Mouse (Mus musculus): ENCODE data around the gene Nectin2. TPM values are rescaled to one million over a fixed set of nuclear protein-coding genes. Genes with fewer than 3 reads are reported as not detected.
"Not testable (repeated sequence)": the region's sequence is repeated elsewhere in the genome, so short reads cannot be mapped to it uniquely, and the experiment has no call there.

Nectin2 gene
- 1 to 10 TPM; 1.4 to 1.5 TPM for total RNA-seq (2021)
- long read RNA-seq, experiment 1, partial matches to known transcripts: 0 of 1 reads
- long read RNA-seq, experiment 1, other reads (novel, unspliced or antisense): 0 of 1 reads
- long read RNA-seq, experiment 2, partial matches to known transcripts: 0 of 4 reads
- long read RNA-seq, experiment 2, other reads (novel, unspliced or antisense): 0 of 4 reads

DNA sequence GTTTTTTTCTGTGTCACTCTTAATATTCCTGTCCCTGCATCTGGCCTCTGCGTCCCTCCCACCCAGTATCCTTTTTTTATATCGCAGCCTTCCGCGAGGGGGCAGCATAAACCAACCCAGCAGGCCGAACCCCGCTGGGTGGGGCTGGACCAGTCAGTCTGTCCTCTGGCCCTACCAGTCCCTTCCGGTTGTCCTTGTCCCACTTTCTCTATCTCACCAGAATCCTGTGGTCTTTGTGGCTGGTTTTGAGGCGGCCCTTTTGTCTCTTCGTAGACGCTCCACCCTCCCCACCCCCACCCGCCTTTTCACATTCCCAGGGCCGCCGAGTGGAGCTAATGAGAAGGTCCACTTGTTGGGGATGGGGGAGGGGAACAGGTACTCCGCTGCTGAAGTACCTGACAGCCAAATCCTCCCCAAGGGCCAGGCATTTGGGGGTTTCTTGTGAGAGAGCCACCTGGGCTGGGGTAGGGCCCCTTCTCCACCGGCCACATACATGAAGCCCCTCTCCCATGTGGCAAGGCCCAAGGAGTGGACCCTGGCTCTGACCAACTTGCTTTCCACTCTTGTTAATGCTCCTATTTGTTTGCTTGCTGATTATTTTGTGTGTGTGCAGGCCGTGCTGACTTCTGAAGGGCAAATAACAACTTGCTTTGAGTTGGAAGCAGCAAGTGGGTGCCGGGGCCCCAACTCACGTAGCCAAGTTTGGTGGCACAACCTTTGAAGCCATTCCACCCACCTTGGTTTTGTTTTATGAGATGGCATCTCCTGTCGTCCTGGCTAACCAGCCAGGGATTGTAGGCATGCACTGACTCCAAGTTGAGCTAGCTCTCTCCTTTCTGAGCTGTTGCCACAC lies at the start of gene Nectin2:
TSS of gene Nectin2 (minus strand) at position 267 of the 853 bp plus-strand sequence.
- peak within 1 kb of the TSS; percentile 88 for H3K27ac ChIP-seq
- TF ChIP-seq CTCF (IDR thresholded peaks at IDR 0.05): peak; percentile 94
- peak within 1 kb of the TSS; percentile 84 for H3K4me3 ChIP-seq
- peak; percentile 94 for DNase-seq
- intact Hi-C loops (cut with DNase I): loop anchor here (1.0 to 5.0 kb wide), 2 partner anchors 40 to 92 kb away; no protein-coding TSS in a partner anchor

DNA sequence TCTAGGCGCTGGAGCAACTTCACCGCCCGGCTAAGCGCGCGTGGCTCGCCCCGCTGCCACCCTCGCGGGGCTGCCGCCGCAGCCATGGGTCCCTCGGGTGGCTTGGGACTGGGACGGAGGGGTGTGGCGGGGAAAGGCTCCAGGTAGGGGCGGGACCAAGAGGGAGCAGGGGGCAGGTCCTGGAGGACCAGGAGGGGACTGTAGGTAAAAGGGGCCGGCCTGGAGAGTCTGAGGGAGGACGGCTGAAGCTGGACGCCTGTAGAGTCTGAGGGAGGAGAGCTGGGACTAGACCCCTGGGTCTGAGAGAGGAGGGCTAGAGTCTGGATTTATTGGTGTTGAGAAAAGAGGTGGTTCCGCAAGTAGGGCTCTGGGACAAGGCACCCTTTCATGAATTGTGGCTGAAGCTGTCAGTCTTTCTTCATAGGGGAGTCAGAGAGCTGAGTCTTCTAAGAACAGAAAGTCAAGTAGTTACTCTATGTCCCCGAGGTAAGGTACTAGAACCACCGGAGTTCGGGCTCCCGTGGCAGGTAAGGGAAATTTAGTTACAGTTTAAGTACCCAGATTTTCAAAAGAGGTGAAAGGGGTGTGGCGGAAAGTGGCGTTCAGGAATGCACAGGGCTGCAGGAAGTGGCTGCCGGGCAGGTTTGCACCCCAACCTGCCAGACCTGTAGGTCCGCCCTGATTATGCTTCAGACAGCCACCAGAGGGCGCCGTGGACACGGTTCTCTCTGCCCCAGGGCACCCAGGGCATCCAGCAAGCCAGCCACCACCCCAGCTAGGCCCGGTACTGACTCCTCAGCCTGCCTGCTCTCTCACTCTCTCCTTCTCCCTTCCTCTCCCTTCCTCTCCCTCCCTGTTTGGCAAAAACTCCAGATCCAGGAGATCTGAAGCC lies 46.7 kb upstream of the Nectin2 start, which contains the start of gene Cblc:
TSS of gene Cblc (minus strand) at position 113 of the 892 bp plus-strand sequence.
- intact Hi-C loops (cut with DNase I): no loop called here
- H3K4me3 ChIP-seq: peak within 1 kb of the TSS; percentile 57
- TF ChIP-seq CTCF (IDR thresholded peaks at IDR 0.05): peak; percentile 95
- H3K27ac ChIP-seq: no peak within 1 kb of the TSS
- peak; percentile 86 for DNase-seq

DNA sequence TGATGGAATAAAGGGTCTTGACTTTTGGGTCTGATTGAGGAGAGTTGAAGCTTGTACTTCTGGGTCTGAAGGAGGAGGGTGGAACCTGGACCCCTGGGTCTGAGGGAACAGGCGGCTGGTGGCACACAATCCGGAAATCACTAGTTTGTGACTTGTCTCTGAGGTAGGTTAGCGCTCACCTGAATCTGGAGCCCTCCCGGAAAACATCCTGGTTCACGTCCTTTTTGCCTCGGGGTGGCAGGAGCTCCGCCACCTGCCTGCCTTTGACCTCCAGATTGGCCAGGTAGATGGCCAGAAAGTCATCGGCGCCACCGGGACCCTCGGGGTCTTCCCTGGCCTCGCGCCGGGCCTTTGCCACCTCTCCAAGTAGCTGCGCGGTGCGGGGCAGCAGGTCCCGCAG lies 46.0 kb upstream of the Nectin2 start:
- Histone ChIP-seq H3K4me3 (peak overlapping the region; percentile 57), H3K27ac (no peak overlapping the region)
- DNase-seq: no peak
- intact Hi-C loops (cut with DNase I): no loop called here
- TF ChIP-seq CTCF (IDR thresholded peaks at IDR 0.05): no peak

DNA sequence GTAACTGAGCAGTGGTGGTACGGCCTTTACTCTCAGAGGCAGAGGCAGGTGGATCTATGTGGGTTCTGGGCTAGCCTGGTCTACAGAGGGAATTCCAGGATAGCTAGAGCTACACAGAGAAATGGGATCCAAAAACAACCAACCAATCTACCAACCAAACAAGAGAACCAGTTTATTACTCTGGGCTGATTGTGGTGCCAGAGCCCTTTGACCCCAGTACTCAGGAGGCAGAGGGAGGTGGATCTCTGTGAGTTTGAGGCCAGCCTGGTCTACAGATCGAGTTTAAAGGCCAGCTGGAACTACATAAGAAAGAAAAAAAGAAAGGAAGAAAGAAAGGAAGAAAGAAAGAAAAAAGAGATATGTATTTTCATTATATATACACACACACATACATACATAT lies 45.0 kb upstream of the Nectin2 start:
- Histone ChIP-seq H3K27ac (no peak overlapping the region), H3K4me3 (no peak overlapping the region)
- no peak for TF ChIP-seq CTCF (IDR thresholded peaks at IDR 0.05)
- DNase-seq: no peak
- intact Hi-C loops (cut with DNase I): no loop called here

DNA sequence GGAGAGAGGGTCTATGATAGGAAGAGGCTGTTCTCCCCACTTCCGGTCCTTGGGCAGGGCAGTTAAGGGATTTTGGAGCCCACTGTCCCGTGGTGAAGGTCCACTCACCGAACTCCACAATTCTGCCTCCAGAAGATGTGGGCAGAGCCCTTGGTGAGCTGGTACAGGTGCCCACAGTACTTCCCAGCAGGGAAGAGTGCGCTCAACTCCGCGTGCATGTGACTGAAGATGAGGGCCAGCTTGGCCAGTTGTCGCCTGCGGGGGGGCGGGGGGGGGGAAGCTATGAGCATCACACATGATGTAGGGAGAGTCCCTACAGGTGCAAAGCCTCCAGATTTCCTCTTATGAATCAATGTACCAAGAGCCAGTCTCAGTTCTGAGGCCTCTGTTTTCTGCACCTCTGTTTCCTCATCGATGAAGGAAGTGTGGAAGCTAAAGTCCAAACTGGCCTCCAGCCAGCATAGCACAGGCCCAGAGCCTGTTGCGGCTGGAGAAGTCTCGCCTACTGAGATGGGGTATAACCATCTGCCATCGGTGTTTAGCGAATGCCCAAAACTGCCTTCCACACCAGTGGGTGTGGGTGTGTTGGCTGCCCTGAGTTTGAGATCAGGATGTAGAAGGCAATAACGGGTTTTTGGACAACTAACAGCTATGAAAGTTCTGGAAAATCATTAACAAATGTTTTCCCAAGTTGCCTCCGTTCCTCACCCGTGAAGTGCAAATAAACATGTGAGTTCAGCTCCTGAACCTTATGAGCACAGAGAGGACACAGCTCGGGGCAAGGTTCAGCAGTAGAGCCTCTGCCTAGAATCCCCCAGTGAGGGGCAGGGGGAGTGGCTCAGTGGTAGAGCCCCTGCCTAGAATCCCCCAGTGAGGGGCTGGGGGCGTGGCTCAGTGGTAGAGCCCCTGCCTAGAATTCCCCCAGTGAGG lies 42.7 kb upstream of the Nectin2 start:
- intact Hi-C loops (cut with DNase I): no loop called here
- Histone ChIP-seq H3K4me3 (no peak overlapping the region), H3K27ac (no peak overlapping the region)
- no peak for DNase-seq
- TF ChIP-seq CTCF (IDR thresholded peaks at IDR 0.05): no peak

DNA sequence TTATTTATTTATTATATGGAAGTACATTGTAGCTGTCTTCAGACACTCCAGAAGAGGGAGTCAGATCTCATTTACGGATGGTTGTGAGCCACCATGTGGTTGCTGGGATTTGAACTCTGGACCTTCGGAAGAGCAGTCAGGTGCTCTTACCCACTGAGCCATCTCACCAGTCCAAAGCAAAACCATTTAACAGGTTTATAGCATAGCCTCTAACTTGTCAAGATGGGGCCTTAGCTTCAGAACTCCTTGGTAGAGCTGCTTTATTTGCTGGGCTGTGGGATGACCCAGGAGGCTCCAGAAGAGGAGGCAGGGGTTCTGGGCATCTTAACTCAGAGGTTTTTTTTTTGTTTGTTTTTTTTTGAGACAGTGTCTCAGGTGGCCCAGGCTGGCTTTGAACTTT lies 41.2 kb upstream of the Nectin2 start:
- intact Hi-C loops (cut with DNase I); DNase-seq: not testable (repeated sequence)

DNA sequence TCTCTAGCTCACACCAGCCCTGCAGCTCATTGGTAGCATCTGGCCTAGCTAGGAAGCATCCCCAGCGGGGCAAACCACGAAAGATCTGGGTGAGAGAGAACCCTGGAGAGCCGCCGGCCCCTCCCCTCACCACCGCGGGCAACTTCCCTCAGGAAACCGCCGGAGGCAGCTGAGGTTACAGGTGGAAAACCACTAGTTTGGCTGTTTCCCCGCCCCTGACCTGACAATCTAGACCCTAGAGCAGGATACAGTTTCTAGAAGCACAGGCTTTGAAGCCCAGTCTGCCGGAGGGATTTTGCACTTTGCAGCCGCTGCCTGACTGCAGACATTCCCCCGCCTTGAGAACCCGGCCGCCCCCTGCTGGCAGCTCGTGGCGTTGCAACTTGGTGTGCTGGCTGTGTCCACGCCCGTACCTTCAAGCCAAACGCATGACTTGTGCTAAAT lies 39.6 kb upstream of the Nectin2 start:
- no peak; the same call in 1 of the 2 replicates for TF ChIP-seq CTCF (IDR thresholded peaks at IDR 0.05)
- DNase-seq: peak; percentile 94
- peak overlapping the region; percentile 80 for H3K27ac ChIP-seq
- intact Hi-C loops (cut with DNase I): loop anchor here (1.0 kb wide), 1 partner anchor 40 kb away; the partner anchor contains the start of gene Nectin2
- H3K4me3 ChIP-seq: peak overlapping the region; percentile 64

More for the DNA sequence above, 41.2 kb upstream of the Nectin2 start:
- H3K27ac ChIP-seq, H3K4me3 ChIP-seq: not testable (repeated sequence)

DNA sequence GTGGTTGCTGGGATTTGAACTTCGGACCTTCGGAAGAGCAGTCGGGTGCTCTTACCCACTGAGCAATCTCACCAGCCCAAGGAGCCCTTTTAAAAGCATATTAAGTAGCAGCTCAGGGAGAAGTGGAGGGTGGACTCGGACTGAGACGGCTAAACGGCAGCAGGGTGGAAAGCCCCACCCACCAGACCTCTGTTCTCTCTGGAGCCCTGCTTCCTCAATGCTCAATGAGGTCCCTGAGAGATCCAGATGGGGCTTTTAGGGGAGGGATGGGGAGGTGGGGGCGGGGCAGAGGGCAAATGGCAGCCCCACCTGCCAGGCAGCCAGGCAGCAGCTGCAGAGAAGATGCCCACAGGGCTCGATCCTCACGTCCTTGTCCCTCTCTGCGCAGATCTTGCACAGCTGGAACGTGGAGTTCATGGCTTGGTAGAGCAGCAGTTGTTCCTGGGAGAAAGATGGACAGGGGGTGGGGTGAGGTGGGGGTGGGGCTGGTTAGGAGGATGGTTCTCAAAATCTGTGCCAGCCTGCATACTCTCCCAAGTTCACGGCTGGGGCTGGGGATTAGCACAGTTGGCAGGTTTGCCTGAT lies 35.7 kb upstream of the Nectin2 start:
- TF ChIP-seq CTCF (IDR thresholded peaks at IDR 0.05): no peak
- no peak for DNase-seq
- intact Hi-C loops (cut with DNase I): no loop called here

DNA sequence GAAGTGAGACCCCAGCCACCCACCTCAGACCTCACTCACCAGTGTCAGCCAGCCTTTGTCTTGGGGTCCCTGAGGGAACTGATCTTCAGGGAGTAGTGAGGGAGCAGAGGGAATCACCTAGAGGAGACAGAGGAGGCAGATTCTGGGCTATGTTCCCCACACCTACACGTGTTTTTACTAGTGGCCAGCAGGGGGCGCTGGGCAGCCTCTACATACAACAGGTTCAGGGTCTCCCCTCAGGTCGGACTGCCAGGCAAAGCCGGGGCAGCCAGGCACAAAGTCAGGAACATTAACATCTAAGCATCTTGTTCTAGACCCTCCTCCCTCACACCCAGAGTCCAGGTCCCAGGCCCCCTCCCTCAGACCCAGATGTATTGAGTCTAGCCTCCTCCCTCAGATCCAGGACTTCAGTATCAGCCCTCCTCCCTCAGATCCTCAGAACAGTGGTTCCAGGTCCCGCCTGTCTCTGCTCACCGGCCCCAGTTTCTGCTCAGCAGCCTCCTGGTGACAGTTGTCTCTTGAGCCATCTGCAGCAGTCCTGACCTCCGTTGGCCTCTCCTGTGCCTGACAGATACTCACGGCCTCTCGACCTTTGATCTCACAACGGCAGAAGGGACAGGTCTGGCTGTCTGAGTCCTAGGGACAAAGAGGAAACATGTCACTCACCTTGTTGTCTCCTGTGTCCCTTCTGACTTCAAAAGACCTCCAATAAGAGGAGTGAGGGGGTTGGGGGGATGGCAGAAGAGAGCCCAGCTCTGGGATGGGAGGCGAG lies 34.7 kb upstream of the Nectin2 start:
- no peak for DNase-seq
- Histone ChIP-seq H3K27ac (peak overlapping the region; percentile 87; the same call in 1 of the 2 replicates), H3K4me3 (no peak overlapping the region)
- TF ChIP-seq CTCF (IDR thresholded peaks at IDR 0.05): peak; percentile 59
- intact Hi-C loops (cut with DNase I): no loop called here

More for the DNA sequence above, 35.7 kb upstream of the Nectin2 start:
- no peak overlapping the region for H3K27ac ChIP-seq
- no peak overlapping the region for H3K4me3 ChIP-seq

DNA sequence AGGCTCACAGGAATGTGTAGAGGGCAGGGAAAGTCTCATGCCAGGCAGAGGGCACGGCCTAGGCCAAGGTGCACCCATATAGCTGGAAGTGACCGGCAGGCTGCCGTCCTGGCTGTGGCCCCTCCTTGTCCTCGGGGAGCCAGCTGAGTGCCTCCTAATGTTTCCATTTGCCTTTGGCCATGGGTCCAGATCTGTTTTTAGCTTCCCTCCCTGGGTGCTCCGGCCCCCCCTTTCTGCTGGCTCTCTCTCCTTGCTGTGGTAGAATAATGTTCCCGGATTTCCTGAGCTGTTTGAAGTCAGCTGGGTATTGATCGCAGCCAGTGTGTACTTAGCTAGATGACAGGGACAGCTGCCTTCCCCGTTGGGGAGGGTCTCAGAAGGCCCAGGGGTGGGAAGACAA lies 33.3 kb upstream of the Nectin2 start:
- Histone ChIP-seq H3K4me3 (peak overlapping the region; percentile 29), H3K27ac (peak overlapping the region; percentile 87)
- DNase-seq: peak; percentile 91
- 0 out of 2 replicates have a peak, but pooled peaks have one; percentile 2 for TF ChIP-seq CTCF (IDR thresholded peaks at IDR 0.05)
- intact Hi-C loops (cut with DNase I): loop anchor here (2.0 kb wide), 1 partner anchor 31 kb away; no protein-coding TSS in a partner anchor

Data from gastrocnemius, adult 2 months (tissue).